Mouse (Mus musculus): Measurements from ENCODE around the gene Egfl7.
A peak's percentile ranks its signal among the peaks of the same experiment; 100 is the strongest.

The Egfl7 gene

DNA sequence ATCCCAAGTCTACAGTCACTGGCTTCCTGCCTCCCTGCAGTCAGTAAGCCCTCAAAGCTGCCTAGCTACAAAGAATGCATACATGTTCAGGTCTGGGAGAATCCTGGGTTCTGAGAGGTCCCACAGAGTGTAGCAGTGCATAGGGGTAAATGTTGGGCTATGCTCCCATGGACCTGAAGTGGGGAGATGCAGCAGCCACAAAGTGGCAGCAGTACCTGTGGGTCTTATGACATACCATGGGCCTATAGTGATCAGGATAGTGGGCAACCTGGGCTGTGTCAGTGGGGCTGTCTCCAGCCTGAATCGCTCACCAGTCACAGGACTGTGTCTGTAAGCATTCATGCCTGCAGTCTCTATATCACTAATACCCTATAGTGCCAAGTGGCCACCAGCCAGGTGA, at the start of gene Egfl7:
Gene Egfl7, plus strand, starts transcription at position 301 of the 400 bp plus-strand sequence.
- DNase-seq = no peak

DNA sequence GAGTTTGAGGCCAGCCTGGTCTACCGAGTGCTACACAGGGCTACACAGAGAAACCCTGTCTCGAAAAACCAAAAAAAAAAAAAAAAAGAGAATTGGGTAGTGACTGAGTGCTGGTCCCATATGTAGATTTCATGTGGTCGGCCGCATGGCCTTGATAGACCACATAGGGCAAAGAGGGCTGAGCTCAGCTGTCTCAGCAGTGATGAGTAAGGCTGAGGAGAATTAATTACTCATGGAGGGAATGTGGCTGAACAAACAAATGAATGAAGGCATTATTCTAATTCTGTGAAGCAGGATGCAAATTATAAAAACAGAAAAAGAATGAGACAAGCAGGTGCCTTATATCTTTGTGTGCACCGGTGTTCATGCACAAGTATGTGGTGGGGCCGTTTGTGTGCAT, 48.0 kb upstream of the Egfl7 start:
- DNase-seq = no peak

DNA sequence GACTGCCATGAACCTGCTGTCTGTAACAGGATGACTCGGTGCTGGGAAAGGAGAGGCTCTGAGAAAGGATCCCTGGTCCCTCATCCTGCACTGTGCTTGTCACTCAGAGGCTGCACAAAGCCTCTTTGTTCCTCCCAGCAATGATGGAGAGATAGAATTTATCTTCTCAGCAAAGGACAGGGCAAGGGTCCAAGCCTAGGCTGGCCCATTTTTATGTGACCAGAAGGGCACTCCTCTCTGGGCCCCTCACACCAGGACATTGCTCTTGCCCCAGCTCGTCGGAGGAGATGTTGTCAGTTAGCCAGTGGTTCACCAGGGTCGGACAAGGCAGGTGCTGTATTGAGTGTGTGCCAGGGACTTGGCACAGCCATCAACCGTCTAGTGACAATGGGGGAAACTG, 46.6 kb upstream of the Egfl7 start:
- no peak for DNase-seq

DNA sequence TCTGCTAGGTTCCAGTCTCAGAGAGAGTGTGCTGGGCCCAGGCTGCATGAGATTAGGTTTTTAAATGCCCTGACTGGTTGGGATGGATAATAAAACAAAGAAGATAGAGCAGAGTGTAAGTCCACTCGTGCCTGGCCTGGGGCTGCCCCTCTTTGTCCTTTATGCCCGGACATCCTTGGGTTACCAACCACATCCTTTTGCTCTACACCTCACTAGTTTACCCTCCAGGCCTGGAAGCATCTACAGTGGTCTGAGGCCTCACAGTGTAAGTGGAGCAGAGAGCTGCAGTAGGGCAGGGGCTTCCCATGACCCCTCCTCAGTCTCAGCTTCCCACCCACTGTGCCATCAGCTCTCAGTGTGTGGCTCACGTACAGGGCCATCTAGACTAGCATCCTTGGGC, 45.7 kb upstream of the Egfl7 start:
- DNase-seq = no peak

DNA sequence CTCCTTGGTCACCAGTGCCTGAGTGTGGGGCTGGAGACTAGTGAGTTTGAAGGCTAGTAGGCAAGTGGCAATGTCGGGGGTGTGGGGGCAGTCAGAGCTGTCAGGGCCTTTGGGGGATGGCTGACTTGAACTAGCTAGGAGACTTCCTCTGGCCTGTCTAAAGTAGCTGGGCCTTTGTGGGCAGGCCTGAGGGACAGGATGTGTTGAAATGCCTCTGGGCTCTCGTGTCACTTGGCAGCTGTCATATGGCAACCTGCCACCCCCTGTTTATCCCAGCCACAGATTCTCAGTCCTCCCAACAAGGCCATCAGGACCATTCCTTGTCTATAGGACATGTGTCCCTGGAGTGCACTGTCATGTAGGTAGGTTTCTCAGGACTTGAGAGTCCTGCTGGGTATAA, 45.2 kb upstream of the Egfl7 start:
- no peak for DNase-seq

DNA sequence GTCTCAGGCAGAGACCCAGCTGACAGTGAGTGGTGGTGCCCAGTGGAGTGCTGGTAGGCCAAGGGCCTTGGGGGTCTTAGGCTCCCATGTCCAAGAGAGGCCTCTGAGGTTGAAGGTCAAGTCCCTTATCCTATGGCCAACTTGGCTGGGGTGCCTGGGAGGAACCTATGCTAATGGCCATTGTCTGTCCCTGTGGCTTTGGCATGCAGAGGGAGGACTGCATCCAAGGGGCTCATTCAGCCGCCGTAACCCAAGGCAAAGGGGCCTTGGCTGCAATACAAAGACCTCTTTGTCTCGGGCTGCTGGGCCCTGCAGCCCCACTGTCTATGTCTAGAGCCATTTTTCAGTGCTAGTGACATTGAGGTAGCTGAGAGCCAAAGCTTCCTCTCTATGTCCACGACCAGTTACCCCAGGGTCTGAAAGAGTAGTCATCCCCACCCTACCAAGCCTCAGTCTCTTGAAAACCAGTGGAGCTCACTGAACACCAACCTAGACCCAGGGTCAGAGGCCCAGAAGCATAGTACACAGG, 44.2 kb upstream of the Egfl7 start:
- no peak for DNase-seq

DNA sequence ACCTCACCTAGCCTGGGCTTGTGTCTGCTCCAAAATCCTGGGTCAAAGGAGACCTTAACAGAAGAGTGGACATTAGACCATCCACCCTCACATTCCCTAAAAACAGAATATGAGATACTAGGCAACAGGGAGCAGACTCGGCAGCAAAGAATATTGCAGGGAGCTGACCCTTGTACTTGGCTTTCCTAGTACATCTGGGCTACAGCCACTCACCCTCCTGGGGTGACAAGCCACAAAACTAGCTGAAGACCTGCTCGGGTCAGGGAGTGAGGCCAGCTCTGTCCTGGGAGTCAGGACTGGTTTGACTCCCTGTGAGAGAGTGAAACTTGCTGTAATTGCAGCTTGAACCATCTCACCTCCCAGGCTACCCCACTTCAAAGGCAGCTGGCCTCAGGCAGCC, 40.3 kb upstream of the Egfl7 start:
- DNase-seq = no peak

DNA sequence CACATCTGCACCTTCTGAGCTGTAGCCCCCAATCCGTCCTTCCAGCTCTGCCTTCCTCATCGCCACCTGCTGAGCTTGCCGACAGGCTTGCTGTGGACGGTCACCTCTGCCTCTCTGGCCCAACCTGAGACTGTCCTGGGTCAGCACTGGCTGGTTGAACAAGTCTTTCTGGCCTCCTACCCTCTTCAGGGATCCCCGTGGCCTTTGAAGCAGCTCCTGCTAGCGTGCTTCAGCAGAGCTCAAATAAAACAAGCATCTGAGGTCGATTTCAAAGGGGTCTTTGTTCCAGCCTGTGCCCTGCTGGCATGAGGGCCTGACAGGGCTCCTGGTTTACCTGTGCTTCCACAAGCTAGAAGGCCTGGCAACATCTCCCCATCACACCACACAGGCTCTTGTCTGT, 39.1 kb upstream of the Egfl7 start:
- DNase-seq = no peak

DNA sequence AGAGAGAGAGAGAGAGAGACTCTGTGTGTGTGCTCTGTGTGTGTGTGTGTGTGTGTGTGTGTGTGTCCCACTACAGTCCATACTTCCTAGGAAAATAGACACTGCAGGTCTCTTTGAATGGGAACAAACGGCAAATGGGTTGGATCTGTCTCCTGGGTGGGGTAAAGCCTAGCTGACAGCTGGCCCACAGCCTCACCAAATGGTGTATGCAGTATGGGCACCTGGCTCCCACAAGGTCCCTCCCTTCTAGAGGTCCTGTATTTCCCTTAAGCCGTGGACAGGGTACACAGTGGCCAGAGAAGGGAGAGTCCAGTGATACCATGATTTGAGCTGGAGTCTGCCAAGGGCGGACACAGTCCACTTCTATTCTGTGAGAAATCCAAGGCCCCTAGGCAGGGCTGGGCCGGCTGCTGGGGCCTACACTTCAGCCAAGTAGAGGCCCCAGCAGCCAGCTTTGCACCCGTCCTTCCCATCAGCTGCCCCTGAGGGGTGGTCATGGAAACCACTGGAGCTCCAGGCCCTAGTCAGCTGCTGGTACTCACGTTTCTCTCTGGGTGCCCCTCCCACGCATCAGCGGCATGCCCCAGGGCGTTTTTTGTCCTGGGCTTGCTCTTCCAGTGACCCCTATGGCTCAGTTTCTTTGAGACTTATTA, 38.4 kb upstream of the Egfl7 start:
- DNase-seq = no peak

DNA sequence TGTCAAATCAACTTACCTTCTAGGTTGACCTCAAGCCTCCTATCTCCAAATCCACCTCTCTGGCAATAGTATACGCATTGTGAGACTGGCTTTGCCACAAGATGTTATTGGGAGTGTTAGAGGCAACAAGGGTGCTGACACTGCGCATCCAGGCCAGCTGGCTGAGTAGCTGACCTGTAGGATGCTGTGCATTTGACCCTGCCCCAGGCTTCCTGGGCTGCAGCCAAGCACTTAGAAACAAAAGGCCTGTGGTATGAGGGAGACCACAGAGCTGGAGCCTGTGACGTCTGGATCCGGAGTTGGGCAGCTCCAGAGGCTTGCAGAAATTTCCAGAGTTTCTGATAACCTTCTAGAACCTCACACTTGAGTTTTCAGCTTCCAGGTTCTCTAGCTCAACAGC, 36.7 kb upstream of the Egfl7 start:
- no peak for DNase-seq

DNA sequence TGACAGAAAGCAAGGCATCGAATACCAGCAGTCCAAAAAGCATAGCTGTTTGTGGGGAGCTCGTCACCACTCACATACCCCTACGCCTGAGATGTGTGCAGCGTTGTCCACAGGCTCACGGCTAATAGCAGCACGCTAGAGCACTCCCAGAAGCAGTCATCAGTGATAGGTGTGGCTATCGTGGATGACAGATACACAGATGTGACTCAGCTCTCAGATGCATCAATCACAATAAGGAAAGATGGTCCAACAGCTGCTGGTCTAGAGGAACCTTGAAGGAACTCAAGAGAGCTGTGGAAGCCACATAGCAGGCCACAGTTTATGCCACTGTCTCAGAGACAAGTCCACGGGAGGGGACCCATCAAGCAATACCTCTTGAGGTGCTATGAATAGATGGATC, 36.0 kb upstream of the Egfl7 start:
- DNase-seq = no peak

DNA sequence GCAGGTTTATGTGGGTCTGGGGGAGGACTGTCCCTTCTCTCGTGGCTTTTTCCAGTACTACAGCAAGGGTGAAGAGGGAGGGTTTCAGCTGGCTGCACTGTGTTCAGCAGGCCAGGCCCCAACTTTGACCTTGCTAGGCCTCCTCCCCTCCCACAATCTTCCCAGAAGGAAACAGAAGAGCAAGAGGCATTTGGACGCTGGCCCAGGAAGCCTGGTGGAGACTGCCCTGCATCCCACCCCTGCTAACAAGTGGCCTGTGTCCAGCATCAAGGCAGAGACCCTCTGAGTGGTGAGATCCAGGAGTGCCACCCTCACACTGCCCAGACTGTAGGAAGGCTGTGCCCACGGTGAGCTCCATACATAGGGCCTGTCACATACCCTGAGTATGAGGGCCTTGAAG, 35.5 kb upstream of the Egfl7 start:
- no peak for DNase-seq

DNA sequence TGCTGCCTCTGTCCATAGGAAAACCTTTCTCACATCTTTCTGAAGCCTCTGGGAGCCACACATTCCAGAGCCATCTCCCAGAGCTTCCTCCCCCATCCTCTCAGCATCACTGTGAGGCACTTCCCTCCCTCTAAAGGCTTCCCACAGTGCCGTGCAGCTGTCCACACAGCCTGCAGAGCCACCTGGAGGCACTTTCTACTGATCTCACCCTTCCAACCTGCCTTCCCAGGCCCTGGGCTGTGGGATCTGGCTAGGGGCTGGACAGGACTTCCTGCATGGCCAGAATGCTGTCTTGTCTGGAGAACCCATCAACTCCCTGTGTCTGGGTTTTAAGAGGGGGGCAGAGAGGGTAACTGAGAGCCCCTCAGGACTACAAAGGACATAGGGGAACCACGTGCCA, 32.3 kb upstream of the Egfl7 start:
- peak; percentile 15 to 40 for DNase-seq

DNA sequence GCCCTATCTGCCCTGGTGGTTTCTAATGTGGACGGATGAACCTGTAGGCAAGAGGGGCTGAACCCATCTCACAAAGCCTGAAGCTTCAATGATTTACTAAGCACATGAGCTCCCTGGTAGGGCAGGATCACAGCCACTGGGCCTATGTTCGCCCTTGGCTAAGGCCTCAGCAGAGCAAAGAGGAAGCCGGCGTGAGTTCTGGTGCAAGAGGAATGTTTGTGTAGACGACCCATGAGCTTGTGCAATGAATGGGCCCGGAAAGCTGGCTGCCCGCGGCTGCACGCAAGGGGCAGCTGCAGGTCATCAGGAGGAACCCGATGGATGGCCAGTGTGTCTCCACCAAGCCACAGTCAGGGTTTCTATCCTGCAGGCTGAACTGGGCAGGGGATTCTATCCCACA, 30.0 kb upstream of the Egfl7 start:
- DNase-seq = no peak

DNA sequence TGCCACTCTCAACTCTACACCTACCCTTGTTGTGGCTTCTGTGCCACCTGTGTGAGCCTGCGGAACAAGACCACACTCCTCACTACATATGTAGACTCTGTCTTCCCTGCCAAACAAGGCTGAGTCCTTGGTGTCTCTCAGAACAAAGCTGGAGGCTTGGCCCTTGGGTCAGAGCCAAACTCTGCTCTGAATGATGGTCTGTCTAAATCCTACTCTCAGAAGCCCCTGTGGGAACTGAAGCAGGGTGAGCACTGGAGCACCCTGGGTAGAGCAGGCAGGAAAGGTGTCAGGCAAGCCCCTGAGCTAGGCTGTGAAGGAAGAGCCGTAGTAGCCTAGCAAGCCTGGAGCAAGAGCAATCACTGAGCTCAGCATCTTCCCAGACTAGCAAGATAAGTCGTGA, 29.6 kb upstream of the Egfl7 start:
- peak; percentile 56 for DNase-seq

DNA sequence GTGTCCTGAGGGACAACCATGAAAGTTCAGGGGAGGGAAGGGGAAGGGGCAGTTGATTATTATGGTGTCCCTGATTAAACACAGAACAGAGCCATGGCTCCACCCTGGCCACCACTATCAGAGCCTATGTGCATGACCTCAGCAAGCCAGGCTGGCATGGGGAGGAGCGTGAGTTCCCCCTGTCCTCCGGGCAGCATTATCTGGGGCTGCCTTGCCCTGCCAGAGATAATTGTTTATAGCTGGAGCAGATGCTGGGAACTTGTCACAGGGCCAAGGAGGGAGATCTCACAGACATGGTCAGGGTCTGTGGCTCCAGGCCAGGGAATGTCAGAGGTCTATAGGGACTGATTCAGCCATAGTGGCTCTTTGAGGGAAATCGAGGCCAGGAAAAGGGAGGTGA, 29.0 kb upstream of the Egfl7 start:
- DNase-seq = no peak

DNA sequence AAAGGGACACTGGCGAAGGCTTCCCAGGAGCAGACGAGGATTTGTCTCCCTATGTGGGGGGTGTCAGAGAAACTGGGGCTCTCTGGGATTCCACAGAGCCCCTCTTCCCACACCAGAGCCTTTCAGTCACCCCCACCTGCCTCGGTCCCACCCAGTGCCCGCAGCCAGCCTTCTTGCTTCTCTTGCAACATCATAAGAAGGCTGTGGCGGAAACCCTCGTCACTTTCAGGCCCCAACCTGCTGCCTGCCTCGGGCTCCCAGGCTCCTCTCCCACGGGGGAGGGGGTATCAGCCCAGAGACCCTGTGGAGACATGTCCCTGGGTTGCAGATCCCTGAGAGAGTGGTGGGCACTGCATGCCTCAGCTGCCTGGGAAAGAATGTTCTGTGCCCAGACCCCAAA, 28.4 kb upstream of the Egfl7 start:
- DNase-seq = peak; percentile 71 to 83

DNA sequence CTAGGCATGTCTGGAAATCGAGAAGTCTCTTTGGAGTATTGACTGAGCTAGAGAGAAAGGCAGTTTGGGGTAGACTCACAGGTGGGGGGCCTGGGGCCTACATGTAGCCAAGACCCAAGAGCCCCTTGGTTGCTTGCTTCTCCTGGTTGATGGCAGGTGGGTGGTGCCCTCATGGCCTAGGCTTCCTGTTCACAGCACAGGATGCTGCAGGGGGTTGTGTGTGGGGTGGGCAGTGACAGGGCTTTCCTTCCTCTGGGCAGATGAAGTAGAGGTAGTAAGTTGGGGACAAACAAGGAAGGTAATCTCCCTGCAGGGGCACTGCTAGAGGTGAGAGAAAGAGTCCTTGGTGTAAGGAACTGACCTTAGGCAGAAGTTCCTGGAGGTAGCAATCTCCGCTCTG, 27.7 kb upstream of the Egfl7 start:
- DNase-seq = peak; percentile 73 to 85

DNA sequence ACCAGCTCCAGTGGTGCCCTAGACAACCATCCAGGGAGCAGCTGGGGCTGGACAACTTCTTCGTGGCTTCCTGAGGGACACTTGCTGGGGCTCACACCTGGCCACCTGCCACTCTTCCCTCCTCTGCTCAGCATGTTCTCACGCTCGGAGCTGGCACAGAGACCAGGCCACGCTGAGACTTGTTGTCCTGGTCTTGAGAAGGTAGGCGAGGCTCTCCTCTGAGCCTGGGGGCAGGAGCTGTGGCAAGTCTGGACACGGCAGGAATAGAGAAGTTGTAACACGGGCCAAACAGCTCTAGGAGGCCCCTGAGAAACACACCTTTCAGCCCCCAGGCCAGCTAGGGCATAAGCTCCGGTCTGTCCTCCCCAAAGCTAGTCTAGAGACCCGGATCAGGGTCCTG, 25.9 kb upstream of the Egfl7 start:
- DNase-seq = no peak

DNA sequence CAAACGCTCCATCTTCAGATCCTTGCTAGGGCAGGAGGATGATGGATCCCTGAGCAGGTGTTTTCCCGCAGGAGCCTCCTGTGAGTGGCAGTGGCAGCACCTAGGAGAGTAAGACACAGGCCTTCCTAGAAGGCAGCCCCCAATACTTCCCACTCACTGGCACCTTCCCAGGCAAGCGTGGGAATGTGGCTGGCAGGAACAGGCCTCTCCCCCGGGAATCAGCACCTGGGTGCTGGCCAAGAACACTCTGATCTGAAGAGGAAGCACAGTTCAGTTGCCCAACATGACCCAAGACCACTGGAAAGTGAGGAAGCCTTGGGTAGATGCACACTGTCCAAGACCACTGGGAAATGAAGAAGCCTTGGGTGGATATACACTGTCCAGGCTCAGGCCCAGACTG, 24.7 kb upstream of the Egfl7 start:
- DNase-seq = no peak

DNA sequence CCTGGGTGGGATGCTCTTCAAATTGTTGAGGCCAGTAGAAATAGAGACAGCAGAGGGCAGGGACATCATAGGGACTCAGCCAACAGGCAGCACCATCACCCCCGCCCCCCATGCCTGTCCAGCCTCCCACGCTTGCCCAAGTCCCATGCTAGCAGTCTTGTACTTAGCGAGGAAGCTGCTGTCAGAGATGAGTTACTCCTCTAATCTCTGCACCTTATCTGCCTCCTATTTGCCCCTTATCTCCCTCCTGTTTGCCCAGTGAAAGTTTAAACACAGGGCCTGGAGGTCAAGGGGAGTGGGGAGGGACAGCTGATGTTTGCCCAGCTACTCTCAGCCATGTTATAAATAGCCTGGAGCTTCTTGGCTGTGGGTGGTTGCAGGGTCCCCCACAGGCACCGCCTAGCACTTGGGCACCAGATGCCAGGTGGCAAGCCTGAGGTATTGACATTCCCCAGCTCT, 23.2 kb upstream of the Egfl7 start:
- DNase-seq = no peak

DNA sequence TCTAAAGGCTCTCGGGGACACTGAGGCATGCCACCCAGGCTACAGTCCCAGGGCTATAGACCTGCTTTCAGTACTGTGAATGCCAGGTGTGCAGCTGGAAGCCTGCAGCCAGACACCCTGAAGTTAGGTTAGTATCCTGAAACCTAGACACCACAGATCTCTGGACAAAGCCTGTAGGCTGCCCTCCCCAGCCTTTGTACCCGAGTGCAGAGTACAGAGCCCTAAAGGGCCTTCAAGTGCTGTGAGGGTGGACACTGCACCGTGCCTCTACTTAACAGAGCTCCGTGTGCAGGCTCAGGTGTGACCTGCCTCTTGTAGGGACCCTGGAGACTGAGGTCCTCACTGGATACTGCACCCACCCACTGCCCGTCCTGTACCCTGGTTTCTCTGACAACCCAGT, 19.3 kb upstream of the Egfl7 start:
- no peak for DNase-seq

DNA sequence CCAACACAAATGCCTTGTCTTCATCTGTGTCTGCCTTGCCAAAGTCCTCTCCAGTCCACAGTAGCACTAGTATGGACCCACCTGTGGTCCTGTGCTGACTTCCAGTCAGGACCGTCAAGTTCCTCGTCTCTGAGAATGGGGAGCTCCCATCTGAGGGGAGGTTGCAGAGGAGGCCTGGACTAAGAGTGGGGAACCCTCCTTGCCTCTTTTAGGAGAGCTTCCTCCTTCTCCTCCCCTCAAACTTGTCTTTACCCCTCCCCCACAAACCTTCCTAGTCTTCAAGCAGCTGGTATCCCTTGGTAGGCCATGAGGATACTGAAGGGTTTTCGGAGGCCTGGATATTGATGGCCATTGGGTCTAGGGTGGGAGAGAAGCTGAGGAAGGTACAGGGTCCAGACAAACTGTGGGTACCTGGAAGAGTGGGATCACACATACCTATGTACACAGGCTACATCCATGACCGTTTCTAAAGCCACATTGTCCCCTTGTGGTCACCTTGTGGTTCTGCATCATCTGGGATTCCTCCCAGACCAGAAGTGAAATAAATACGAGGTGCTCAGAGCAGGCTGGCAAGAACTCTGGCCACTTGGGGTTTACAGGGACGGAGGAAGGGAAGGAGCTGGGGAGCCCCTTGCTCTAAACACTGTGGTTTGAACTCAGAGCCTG, 18.3 kb upstream of the Egfl7 start:
- DNase-seq = no peak

DNA sequence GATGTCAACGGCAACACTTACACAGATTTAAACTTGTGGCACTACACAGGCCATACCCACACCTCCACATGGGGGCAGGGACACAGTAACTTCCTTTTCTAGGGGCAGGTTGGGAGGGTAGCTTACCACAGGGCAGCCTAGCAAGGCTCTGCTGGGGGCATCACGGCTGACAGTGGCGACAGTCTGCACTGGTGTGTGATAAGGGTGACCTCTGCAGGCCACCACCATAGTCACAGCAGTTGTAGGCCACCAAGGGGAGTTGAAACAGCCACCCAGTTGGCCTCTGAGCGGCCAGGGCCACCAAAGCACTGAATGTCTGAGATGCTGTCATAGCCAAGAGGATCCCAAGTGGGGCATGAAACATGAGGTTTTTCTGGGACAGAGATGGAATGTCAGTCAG, 13.6 kb upstream of the Egfl7 start:
- DNase-seq = peak; percentile 75 to 81

DNA sequence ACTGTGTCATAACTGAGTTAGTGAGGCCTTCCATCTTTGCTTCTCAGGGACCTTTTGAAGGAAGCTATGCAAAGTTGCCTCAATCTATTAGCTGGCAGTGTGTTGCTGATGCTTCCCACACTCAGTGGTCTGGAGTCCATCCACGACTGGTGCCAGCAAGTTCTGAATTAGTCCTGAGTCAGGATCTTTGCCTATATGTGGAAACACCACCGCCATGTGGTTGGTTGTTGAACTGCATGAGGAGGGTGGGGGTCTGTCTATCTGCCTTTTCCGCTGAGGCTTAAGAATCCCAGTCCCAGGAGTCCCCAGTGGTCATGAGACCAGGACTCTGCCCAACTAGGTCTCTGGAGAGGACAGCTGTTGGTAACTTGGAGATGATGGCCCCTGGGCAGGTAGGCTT, 9.8 kb upstream of the Egfl7 start:
- peak; percentile 64 to 68 for DNase-seq
